Mouse (Mus musculus) G1E (cell line): ENCODE measurements around the gene Atp1b2.

ENCODE experiments used
- CTCF ChIP-seq: IDR thresholded peaks from 2 replicates; pipeline ENCODE4 v1.5.1; 2012; ENCODE audit warnings: low read depth, low read length, inconsistent platforms, mixed read lengths
- GATA1 ChIP-seq: IDR thresholded peaks from 2 replicates; pipeline ENCODE4 v1.6.1; 2012; ENCODE audit warnings: borderline replicate concordance, low read length, inconsistent platforms, mixed read lengths
- TAL1 ChIP-seq: conservative IDR thresholded peaks from 2 replicates; pipeline ENCODE4 v1.6.1; 2012; ENCODE audit warnings: low read depth, low read length, inconsistent platforms, mixed read lengths

- TF ChIP-seq CTCF (no peak), TAL1 (no peak), GATA1 (no peak)
Measured at GRCm38 (mm10) chr11:69551310-69551709, 54.4 kb downstream of the Atp1b2 start.
